Mouse (Mus musculus): Measurements from ENCODE around the gene Ift172. TPM values are rescaled to one million over a fixed set of nuclear protein-coding genes. Genes with fewer than 3 reads are reported as not detected.
A peak's percentile ranks its signal among the peaks of the same experiment; 100 is the strongest.

The Ift172 gene
- polyA plus RNA-seq, 1 experiment from 2014 or later: 35.1 TPM

GRCm38 (mm10) chr5:31279245-31279988, 11.5 kb downstream of the Ift172 start:
- no peak for ATAC-seq (ENCODE audit: insufficient read depth, low FRiP score)
- no peak overlapping the region for H3K4me3 ChIP-seq (replicated peaks; ENCODE audit: low read length)
- H3K4me2 ChIP-seq (ENCODE audit: low read depth, low read length): no peak overlapping the region
- H3K27me3 ChIP-seq (ENCODE audit: control insufficient read depth, insufficient read depth, low read length): no peaks in the 10 kb centered on the region
- H3K27ac ChIP-seq (ENCODE audit: low read length): no peak overlapping the region
- H3K9me3 ChIP-seq (replicated peaks; ENCODE audit: control insufficient read depth, low read length): no peaks in the 10 kb centered on the region
- no peaks in the 10 kb centered on the region for H3K4me1 ChIP-seq (ENCODE audit: control insufficient read depth, insufficient read depth, low read length)
- WGBS: 83% methylated on average over 20 of the region's 20 CpGs
- H3K9ac ChIP-seq (ENCODE audit: low read length): no peak overlapping the region
- H3K36me3 ChIP-seq (ENCODE audit: control insufficient read depth, insufficient read depth, low read length): peaks cover 15% of the 10 kb centered on the region

- Histone ChIP-seq H3K4me3 (replicated peaks; ENCODE audit: low read length) (no peak overlapping the region), H3K4me2 (ENCODE audit: low read depth, low read length) (no peak overlapping the region), H3K36me3 (ENCODE audit: control insufficient read depth, insufficient read depth, low read length) (0 out of 2 replicates have a peak, but pooled peaks cover 5% of the 10 kb centered on the region), H3K27me3 (ENCODE audit: control insufficient read depth, insufficient read depth, low read length) (no peaks in the 10 kb centered on the region), H3K4me1 (ENCODE audit: control insufficient read depth, insufficient read depth, low read length) (no peaks in the 10 kb centered on the region), H3K27ac (ENCODE audit: low read length) (no peak overlapping the region), H3K9me3 (replicated peaks; ENCODE audit: control insufficient read depth, low read length) (no peaks in the 10 kb centered on the region), H3K9ac (ENCODE audit: low read length) (no peak overlapping the region)
- WGBS: 89% methylated on average over 6 of the region's 6 CpGs
- no peak for ATAC-seq (ENCODE audit: insufficient read depth, low FRiP score)
These were observed 17.9 kb downstream of the Ift172 start for GRCm38 (mm10) chr5:31273018-31273417.

GRCm38 (mm10) chr5:31267686-31268085, 23.2 kb downstream of the Ift172 start:
- 0 out of 2 replicates have a peak, but pooled peaks cover 4% of the 10 kb centered on the region for H3K36me3 ChIP-seq (ENCODE audit: control insufficient read depth, insufficient read depth, low read length)
- no peak overlapping the region for H3K27ac ChIP-seq (ENCODE audit: low read length)
- no peak overlapping the region for H3K9ac ChIP-seq (ENCODE audit: low read length)
- no peak for ATAC-seq (ENCODE audit: insufficient read depth, low FRiP score)
- H3K4me1 ChIP-seq (ENCODE audit: control insufficient read depth, insufficient read depth, low read length): no peaks in the 10 kb centered on the region
- 84% methylated on average over 6 of the region's 6 CpGs for WGBS
- H3K9me3 ChIP-seq (replicated peaks; ENCODE audit: control insufficient read depth, low read length): no peaks in the 10 kb centered on the region
- no peak overlapping the region for H3K4me3 ChIP-seq (replicated peaks; ENCODE audit: low read length)
- H3K4me2 ChIP-seq (ENCODE audit: low read depth, low read length): no peak overlapping the region
- no peaks in the 10 kb centered on the region for H3K27me3 ChIP-seq (ENCODE audit: control insufficient read depth, insufficient read depth, low read length)

- Histone ChIP-seq H3K27ac (ENCODE audit: low read length) (no peak overlapping the region), H3K4me3 (replicated peaks; ENCODE audit: low read length) (no peak overlapping the region), H3K27me3 (ENCODE audit: control insufficient read depth, insufficient read depth, low read length) (no peaks in the 10 kb centered on the region), H3K4me1 (ENCODE audit: control insufficient read depth, insufficient read depth, low read length) (no peaks in the 10 kb centered on the region), H3K9me3 (replicated peaks; ENCODE audit: control insufficient read depth, low read length) (no peaks in the 10 kb centered on the region), H3K4me2 (ENCODE audit: low read depth, low read length) (no peak overlapping the region), H3K36me3 (ENCODE audit: control insufficient read depth, insufficient read depth, low read length) (0 out of 2 replicates have a peak, but pooled peaks cover 4% of the 10 kb centered on the region), H3K9ac (ENCODE audit: low read length) (no peak overlapping the region)
- ATAC-seq (ENCODE audit: insufficient read depth, low FRiP score): no peak
- WGBS: 86% methylated on average over 7 of the region's 7 CpGs
These were observed 24.8 kb downstream of the Ift172 start for GRCm38 (mm10) chr5:31266101-31266500.

GRCm38 (mm10) chr5:31257616-31258015, 33.3 kb downstream of the Ift172 start:
- H3K9ac ChIP-seq (ENCODE audit: low read length): no peak overlapping the region
- WGBS: 75% methylated on average over 11 of the region's 11 CpGs
- no peak for ATAC-seq (ENCODE audit: insufficient read depth, low FRiP score)
- H3K9me3 ChIP-seq (replicated peaks; ENCODE audit: control insufficient read depth, low read length): no peaks in the 10 kb centered on the region
- H3K4me1 ChIP-seq (ENCODE audit: control insufficient read depth, insufficient read depth, low read length): peaks cover 9% of the 10 kb centered on the region
- H3K4me3 ChIP-seq (replicated peaks; ENCODE audit: low read length): no peak overlapping the region
- no peak overlapping the region for H3K4me2 ChIP-seq (ENCODE audit: low read depth, low read length)
- no peaks in the 10 kb centered on the region for H3K27me3 ChIP-seq (ENCODE audit: control insufficient read depth, insufficient read depth, low read length)
- no peaks in the 10 kb centered on the region; the same call in none of the 2 replicates for H3K36me3 ChIP-seq (ENCODE audit: control insufficient read depth, insufficient read depth, low read length)
- H3K27ac ChIP-seq (ENCODE audit: low read length): no peak overlapping the region

GRCm38 (mm10) chr5:31255971-31256370, 34.9 kb downstream of the Ift172 start:
- Histone ChIP-seq H3K27ac (ENCODE audit: low read length) (no peak overlapping the region), H3K9ac (ENCODE audit: low read length) (no peak overlapping the region), H3K27me3 (ENCODE audit: control insufficient read depth, insufficient read depth, low read length) (no peaks in the 10 kb centered on the region), H3K4me2 (ENCODE audit: low read depth, low read length) (no peak overlapping the region), H3K4me1 (ENCODE audit: control insufficient read depth, insufficient read depth, low read length) (peaks cover 14% of the 10 kb centered on the region), H3K9me3 (replicated peaks; ENCODE audit: control insufficient read depth, low read length) (no peaks in the 10 kb centered on the region), H3K4me3 (replicated peaks; ENCODE audit: low read length) (no peak overlapping the region), H3K36me3 (ENCODE audit: control insufficient read depth, insufficient read depth, low read length) (peaks cover under 1% of the 10 kb centered on the region)
- WGBS: 85% methylated on average over 2 of the region's 2 CpGs
- no peak for ATAC-seq (ENCODE audit: insufficient read depth, low FRiP score)

- no peak overlapping the region for H3K4me2 ChIP-seq (ENCODE audit: low read depth, low read length)
- H3K4me1 ChIP-seq (ENCODE audit: control insufficient read depth, insufficient read depth, low read length): peaks cover 16% of the 10 kb centered on the region
- WGBS: 86% methylated on average over 2 of the region's 2 CpGs
- no peak overlapping the region for H3K9ac ChIP-seq (ENCODE audit: low read length)
- H3K27me3 ChIP-seq (ENCODE audit: control insufficient read depth, insufficient read depth, low read length): no peaks in the 10 kb centered on the region
- H3K27ac ChIP-seq (ENCODE audit: low read length): peak overlapping the region; percentile 86; the same call in 1 of the 2 replicates
- no peaks in the 10 kb centered on the region for H3K9me3 ChIP-seq (replicated peaks; ENCODE audit: control insufficient read depth, low read length)
- no peak for ATAC-seq (ENCODE audit: insufficient read depth, low FRiP score)
- H3K36me3 ChIP-seq (ENCODE audit: control insufficient read depth, insufficient read depth, low read length): peaks cover 7% of the 10 kb centered on the region
- H3K4me3 ChIP-seq (replicated peaks; ENCODE audit: low read length): no peak overlapping the region
These were observed 35.5 kb downstream of the Ift172 start for GRCm38 (mm10) chr5:31255381-31255780.

GRCm38 (mm10) chr5:31254901-31255300, 36.0 kb downstream of the Ift172 start:
- Histone ChIP-seq H3K9me3 (replicated peaks; ENCODE audit: control insufficient read depth, low read length) (no peaks in the 10 kb centered on the region), H3K4me2 (ENCODE audit: low read depth, low read length) (0 out of 2 replicates have a peak overlapping the region, but pooled peaks have one; percentile 21), H3K9ac (ENCODE audit: low read length) (no peak overlapping the region), H3K36me3 (ENCODE audit: control insufficient read depth, insufficient read depth, low read length) (peaks cover 10% of the 10 kb centered on the region), H3K27me3 (ENCODE audit: control insufficient read depth, insufficient read depth, low read length) (no peaks in the 10 kb centered on the region), H3K27ac (ENCODE audit: low read length) (peak overlapping the region; percentile 86), H3K4me1 (ENCODE audit: control insufficient read depth, insufficient read depth, low read length) (peaks cover 16% of the 10 kb centered on the region), H3K4me3 (replicated peaks; ENCODE audit: low read length) (no peak overlapping the region)
- WGBS: 74% methylated on average over 8 of the region's 8 CpGs
- ATAC-seq (ENCODE audit: insufficient read depth, low FRiP score): no peak

GRCm38 (mm10) chr5:31254452-31254851, 36.5 kb downstream of the Ift172 start:
- no peaks in the 10 kb centered on the region for H3K9me3 ChIP-seq (replicated peaks; ENCODE audit: control insufficient read depth, low read length)
- peak overlapping the region; percentile 7; the same call in 1 of the 2 replicates for H3K4me3 ChIP-seq (replicated peaks; ENCODE audit: low read length)
- H3K4me1 ChIP-seq (ENCODE audit: control insufficient read depth, insufficient read depth, low read length): peaks cover 16% of the 10 kb centered on the region
- peak overlapping the region; percentile 86 for H3K27ac ChIP-seq (ENCODE audit: low read length)
- H3K36me3 ChIP-seq (ENCODE audit: control insufficient read depth, insufficient read depth, low read length): peaks cover 15% of the 10 kb centered on the region
- 57% methylated on average over 7 of the region's 7 CpGs for WGBS
- peak; percentile 56 for ATAC-seq (ENCODE audit: insufficient read depth, low FRiP score)
- no peaks in the 10 kb centered on the region for H3K27me3 ChIP-seq (ENCODE audit: control insufficient read depth, insufficient read depth, low read length)
- H3K4me2 ChIP-seq (ENCODE audit: low read depth, low read length): peak overlapping the region; percentile 48; the same call in 1 of the 2 replicates
- H3K9ac ChIP-seq (ENCODE audit: low read length): no peak overlapping the region
